Mouse (Mus musculus) R1 (cell line): ENCODE measurements around the gene Mtap.

Experiments used
- DNase-seq: peaks from one replicate; pipeline ENCODE4 v3.0.0-alpha.2; 2018; ENCODE audit warnings: low read depth, low spot score

Mtap gene

DNA sequence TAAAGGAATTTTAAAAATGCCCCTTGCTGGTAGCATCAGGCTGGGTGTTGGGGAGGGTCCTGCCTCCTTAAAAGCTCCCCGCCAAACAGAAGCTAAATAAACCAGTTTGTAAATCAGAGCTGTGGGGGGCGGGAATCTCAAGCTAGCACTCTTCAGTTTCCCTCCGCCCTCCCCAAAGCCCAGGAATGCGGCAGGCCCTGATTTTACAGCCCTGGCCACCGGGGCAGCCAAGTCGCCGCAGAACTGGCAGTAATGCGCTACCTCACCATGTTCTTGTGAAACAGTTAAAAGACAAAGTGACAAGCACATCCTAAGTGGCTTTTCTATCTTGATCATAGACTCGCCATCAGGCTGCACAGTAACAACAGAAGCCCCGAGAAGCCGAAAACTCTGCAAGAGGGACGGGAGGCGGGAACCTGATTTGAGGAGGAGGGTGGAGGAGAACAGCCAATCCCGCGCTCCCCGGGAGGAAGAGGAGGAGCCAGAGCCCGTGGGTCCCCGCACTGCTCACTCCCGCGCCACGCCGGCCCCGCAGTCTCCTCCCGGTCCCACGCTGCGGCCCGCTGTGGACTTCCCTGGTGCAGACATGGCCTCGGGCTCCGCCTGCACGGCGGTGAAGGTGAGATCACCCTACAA lies at the start of gene Mtap:
Gene Mtap, plus strand, starts transcription at position 217 of the 636 bp plus-strand sequence.
- peak; percentile 87 for DNase-seq

DNA sequence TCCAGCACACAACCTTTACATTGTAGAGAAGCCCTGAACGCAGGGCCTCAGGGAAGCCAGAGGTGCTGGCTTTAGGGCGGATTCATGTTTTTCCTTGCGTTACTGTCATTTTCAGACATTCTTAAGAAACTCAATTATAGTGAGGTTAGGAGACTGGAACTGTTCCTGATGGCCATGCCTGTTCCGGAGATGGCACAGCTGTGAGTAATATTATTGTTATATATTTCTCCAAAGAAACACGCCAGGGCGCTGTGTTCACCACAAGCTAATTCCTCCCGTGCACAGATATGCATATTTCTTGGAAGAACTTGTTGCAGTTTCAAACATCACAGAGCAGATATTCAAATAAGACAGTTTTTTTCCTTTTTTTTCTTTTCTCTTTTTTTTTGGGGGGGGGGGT lies 47.8 kb upstream of the Mtap start:
- DNase-seq: no peak

- no peak for DNase-seq
These were observed 46.7 kb upstream of the Mtap start for GRCm38 (mm10) chr4:89090217-89090616.

DNA sequence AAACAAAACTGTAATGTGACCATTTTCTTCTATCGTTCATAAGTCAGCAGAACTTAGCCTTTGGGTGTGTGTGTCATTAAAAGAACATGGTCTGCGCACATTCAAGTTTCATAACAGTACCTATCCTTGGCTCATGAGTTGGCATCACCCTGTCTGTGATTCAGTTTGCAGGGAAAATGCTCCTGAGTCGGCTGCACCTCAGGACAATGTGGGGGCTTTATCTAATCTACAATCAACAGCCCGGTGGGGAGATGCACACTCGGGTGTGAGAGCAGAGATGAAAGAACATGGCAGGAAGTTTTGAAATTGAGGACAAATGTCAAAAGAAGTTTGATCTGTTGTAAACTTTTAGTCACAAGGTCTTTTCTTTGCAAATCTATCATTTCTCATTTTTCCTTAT lies 44.8 kb upstream of the Mtap start:
- DNase-seq: no peak

- no peak for DNase-seq
These were observed 42.1 kb upstream of the Mtap start for GRCm38 (mm10) chr4:89094773-89095172.

GRCm38 (mm10) chr4:89098261-89098660 lies 38.7 kb upstream of the Mtap start:
- no peak for DNase-seq

- DNase-seq: no peak
These were observed 35.6 kb upstream of the Mtap start for GRCm38 (mm10) chr4:89101276-89101675.

DNA sequence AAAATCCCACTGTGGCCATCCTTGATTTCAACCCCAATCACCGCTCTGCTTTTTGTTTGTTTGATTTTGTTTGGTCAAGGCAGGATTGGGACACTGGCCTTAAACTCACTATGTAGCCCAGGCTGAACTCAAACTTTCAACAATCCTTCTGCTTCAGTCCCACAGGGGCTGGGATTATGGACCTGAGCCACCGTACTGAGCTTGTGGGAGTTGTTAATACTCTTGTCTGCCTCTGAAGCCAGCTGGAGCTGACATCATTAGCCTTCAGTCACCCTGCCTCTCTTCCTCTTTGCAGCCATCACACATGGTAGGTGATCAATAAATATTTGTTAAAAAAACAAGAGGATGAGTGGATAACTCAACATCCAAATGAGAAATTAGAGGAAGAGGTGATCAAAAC lies 34.6 kb upstream of the Mtap start:
- DNase-seq: no peak

DNA sequence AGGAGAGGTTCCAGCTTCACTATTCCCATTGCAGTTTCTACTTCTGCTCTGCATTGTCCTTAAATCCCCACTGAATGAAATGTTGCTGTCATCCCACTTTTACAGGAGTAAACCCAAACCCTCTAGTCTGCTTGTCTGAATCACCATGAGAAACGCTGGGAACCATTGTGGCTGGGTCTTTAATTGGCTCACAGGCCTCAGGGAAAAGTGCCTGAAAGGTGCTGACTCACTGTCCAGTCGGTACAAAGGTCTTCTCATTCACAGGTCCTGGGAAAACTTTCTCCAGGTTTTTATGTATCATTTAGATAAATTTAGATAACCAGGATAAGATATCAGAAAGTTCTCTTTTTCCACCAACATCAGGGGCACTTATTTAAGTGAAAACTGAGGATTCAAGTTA lies 31.4 kb upstream of the Mtap start:
- peak; percentile 9 for DNase-seq

DNA sequence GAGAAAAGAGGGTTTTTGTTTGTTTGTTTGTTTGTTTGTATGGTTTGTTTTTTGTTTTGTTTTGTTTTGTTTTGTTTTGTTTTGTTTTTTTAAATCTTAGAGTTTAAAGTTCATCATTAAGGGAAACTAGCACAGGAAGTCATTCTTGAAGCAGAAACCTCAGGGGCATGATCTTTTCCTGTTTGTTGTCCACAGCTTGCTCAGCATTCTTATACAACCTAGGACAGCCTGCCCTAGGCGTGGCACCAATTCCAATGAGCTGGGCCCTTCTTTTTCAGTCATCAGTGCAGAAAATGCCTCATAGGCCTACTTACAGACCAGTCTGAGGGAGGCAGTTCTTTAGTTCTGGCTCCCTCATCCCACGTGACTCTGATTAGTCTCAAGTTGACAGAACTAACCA lies 30.4 kb upstream of the Mtap start:
- DNase-seq: peak; percentile 8

DNA sequence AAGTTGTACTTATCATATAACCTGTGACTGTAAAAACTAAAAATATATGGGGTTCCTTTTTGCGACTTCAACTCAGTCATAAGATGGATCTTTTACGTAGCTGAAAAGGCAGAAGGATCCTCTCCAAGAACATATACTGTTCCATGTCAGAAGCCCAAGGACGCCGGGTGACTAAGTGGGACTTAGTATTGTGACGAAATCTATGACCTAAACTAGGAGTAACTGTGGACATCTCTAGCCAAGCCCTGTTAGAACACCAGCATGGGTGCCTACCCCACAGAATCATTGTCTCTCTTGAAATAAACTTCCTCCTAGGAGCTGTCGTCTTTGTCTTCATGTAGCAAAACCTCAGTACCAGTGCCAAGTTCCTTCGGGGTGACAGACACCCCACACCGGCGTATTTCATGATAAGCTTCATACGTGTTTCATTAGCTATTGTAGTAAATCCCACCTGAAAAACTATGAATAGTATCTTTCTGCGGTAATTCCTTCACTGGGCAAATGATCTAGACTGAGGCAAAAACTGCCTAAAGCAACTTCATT lies 24.7 kb upstream of the Mtap start:
- no peak for DNase-seq

GRCm38 (mm10) chr4:89112782-89113181 lies 24.1 kb upstream of the Mtap start:
- DNase-seq: no peak

- DNase-seq: no peak
These were observed 20.9 kb upstream of the Mtap start for GRCm38 (mm10) chr4:89116006-89116405.

- no peak for DNase-seq
These were observed 17.0 kb upstream of the Mtap start for GRCm38 (mm10) chr4:89119900-89120299.

DNA sequence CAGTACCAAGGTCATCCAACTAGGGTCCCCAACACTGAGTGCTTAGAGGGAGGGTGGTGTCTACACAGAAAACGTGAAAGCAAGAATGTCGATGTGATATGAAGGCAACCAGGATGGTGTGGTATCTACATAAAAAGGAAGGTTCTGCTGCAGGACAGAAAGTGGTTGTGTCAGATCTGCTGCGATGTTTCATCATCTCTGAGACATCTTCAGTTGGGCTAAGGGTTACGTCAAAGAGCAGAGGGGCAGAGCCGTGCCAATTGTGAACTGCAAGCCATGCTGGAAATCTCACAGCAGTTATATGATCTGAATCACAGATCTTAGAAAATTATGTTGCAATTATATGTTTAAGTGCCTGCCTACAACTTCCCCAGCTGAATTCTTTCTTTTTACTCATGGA lies 16.6 kb upstream of the Mtap start:
- no peak for DNase-seq

DNA sequence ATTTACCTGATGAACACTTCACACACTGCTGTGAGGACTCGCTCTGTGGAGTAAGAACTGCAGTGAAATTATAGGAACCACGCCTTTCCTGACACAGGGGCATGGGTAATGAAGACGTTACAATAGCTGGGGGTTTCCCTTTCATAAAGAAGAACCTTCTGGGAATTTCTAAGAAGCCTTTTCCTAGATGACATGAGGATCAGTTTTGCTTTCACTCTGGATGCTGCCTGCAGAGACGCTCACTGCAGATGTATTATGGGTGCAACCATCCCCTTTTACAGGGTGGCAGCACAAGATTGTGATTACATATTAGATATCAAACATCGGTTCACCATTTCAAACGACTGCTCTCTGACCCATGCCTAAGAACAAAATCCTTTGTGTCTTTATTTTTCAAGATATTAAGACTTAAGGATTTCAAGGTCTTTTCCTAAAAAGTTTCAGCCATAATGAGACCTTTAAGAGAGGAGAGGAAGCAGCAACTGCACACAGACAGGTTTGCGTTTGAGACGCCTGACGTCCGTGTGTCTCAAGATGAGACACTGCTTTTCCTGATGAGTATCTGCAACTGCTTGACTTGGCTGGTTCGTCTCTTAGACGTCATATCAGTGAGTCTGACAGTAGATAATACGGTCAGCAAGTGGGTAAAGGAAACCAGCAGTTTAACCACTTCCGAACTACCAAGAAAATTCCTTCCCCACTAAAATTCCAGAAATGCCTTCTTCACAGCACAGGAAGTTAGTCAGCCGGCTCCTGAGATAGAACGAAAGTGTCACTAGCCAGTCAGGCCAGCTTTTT lies 13.3 kb upstream of the Mtap start:
- no peak for DNase-seq

- DNase-seq: no peak
These were observed 9.2 kb upstream of the Mtap start for GRCm38 (mm10) chr4:89127674-89128073.

DNA sequence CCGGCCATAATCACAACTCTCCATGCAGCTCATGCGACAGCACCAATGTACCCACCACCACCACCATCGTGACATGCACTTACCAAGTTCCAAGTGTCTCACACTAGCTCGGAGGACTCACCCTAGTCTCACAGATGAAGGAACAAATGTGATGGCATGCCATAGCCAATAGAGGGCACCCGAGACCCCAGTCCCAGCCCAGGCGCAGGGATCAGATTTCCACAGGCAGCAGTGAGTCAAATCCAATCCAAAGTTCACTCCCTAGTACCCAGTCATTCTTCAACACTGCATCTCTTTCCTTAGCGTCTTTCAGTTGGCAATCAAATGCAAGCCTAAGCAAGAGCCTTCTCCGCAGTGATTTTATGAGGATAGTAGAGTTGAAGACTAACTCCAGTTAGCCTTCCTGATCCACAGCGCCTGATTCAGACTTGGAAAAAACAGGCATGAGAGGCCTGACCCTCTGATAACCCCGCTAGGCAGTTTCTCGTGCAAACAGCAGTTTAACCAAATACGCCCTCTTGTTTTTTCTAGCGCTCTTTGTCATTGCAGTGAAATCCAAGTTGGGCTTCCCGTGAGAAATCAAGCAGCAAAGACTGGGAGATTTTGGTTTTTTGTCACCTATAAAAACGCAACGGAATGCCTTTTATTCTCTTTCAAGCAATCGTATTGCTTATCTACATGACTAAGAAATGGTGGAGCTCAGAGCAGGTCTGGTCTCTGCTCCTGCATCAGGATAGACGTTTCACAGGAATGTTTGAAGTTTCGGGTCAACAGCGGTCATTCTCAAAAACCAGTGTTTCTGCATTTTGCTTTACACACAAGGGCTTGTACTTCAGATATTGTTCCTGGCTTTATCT lies 8.6 kb upstream of the Mtap start:
- peak; percentile 77 for DNase-seq

DNA sequence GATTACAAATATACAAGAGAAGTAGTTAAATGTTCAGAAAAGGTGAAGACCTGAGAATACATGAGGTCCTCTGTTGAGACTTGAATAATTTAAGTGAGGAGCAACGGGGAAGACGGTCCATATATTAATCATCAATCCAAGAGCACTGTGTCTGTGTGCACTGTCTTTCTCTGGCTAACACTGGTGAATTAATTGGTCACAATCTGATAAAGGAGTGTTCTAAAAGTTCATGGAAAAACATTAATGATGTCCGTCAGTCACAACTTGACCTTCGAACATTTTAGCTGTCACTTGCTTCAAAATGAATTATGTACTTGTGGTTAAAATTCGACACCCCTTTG lies 8.0 kb upstream of the Mtap start:
- no peak for DNase-seq

DNA sequence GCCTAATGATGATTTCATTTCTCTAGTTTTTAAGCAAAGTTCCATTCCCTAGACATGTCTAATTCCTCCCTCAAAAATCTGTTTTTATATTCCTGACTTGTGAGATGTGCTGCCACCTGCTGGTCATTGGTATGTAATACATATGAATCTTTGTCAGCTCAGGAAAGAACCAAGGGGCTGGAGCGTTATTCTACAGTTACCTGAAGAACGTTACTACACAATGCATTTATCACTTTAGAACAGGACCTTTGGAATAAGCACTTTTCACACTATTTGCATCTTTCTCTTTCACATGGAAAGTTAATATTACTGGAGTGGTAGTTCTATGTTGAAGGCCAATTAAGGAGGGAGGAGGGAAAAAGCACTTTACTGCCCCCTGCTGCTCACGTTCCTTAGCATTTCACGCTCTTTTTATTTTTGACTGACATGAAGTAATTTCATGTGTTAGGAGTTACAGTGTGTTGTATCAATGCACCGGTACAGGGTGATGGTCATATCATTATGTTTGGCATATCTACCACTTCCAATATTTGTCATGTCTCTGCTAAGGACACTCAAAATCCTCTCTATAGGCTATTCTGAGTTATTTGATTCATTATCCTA lies 7.5 kb upstream of the Mtap start:
- peak; percentile 83 for DNase-seq

GRCm38 (mm10) chr4:89131795-89132194 lies 5.1 kb upstream of the Mtap start:
- peak; percentile 49 for DNase-seq

- no peak for DNase-seq
These were observed 566 bp upstream of the Mtap start for GRCm38 (mm10) chr4:89136356-89136755.
